Mouse (Mus musculus): ENCODE data around the gene Il6st. TPM values are rescaled to one million over a fixed set of nuclear protein-coding genes. Genes with fewer than 3 reads are reported as not detected.

Il6st gene
- polyA plus RNA-seq, 1 experiment from 2014 or later, result 37.4 TPM

GRCm38 (mm10) chr13:112541223-112541975, 77.5 kb downstream of the Il6st start:
- H3K36me3 ChIP-seq, result no peaks in the 10 kb centered on the region
- no peak overlapping the region for H3K9ac ChIP-seq
- H3K4me3 ChIP-seq (replicated peaks), result no peak overlapping the region
- no peak overlapping the region for H3K4me2 ChIP-seq
- no peaks in the 10 kb centered on the region for H3K9me3 ChIP-seq
- H3K4me1 ChIP-seq, result no peaks in the 10 kb centered on the region
- ATAC-seq (ENCODE audit: insufficient read depth, low FRiP score, low read depth), result no peak
- no peak overlapping the region for H3K27ac ChIP-seq
- WGBS, result 53% methylated on average over 10 of the region's 10 CpGs
- H3K27me3 ChIP-seq (replicated peaks), result no peaks in the 10 kb centered on the region

DNA sequence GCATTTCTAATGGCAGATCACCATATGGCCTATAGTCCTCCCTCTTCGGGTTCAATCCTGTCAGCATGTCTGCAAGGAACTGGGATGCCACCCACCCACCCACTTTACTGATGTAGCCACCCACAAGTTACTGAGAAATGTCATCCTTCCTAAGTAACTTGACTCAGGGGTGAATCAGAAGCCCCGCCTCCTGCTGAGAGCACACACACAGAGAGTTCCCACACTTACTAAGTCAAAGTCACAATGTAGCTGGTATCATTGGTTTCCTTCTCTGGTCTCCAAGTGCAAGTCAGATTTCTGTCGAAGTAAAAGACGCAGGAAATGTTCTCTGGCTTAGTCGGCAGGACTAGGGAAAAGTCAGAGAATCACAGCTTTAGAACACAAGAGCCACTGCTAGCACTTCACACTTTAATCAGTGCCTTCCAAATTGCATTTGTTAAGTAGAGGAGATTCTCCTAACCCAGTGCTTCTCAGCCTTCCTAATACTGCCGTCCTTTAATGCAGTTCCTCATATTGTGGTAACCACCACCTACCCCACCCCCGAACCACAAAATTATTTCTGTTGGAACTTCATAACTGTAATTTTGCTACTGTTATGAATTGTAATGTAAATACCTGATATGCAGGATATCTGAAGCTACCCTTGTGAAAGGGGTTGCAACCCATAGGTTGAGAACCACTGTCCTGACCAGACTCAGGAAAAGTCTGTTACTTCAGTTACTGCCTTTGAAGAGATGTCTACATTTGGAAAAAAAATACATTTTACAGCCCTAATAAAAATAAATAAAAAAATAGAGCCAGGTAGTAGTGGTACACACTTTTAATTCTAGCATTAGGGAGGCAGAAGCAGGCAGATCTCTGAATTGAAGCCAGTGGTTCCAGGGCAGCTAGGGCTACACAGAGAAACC, 88.0 kb downstream of the Il6st start:
- Histone ChIP-seq H3K4me1 (no peaks in the 10 kb centered on the region), H3K9ac (no peak overlapping the region), H3K27ac (no peak overlapping the region), H3K4me3 (replicated peaks) (no peak overlapping the region), H3K36me3 (no peaks in the 10 kb centered on the region), H3K4me2 (no peak overlapping the region), H3K9me3 (no peaks in the 10 kb centered on the region), H3K27me3 (replicated peaks) (no peaks in the 10 kb centered on the region)
- WGBS, result 70% methylated on average over 7 of the region's 7 CpGs
- ATAC-seq (ENCODE audit: insufficient read depth, low FRiP score, low read depth), result no peak

GRCm38 (mm10) chr13:112553304-112553703, 89.4 kb downstream of the Il6st start:
- H3K27me3 ChIP-seq (replicated peaks), result no peaks in the 10 kb centered on the region
- H3K9me3 ChIP-seq, result no peaks in the 10 kb centered on the region
- ATAC-seq (ENCODE audit: insufficient read depth, low FRiP score, low read depth), result no peak
- H3K36me3 ChIP-seq, result no peaks in the 10 kb centered on the region
- H3K9ac ChIP-seq, result no peak overlapping the region
- H3K4me2 ChIP-seq, result no peak overlapping the region
- H3K27ac ChIP-seq, result no peak overlapping the region
- 87% methylated on average over 5 of the region's 5 CpGs for WGBS
- no peaks in the 10 kb centered on the region for H3K4me1 ChIP-seq
- no peak overlapping the region for H3K4me3 ChIP-seq (replicated peaks)

DNA sequence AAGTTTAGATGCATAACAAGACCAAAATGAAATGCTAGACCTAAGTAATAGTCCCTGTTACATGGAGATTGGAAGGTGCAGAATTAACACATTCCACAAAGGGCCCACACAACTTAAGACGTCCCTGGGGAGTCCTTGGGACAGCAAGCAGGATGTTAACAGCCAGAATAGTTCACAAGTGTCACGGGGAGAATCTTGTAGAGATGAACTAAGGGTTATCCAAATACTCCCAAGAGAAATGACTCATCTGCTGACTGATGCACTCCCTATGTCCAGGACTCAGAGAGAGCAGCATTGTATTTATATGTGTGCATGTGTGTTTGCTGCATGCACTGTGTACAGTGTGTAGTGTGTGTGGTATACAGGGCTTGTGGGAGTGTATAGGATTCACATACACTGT, 92.6 kb downstream of the Il6st start:
- H3K27me3 ChIP-seq (replicated peaks), result no peaks in the 10 kb centered on the region
- no peaks in the 10 kb centered on the region for H3K9me3 ChIP-seq
- ATAC-seq (ENCODE audit: insufficient read depth, low FRiP score, low read depth), result no peak
- 54% methylated on average over 2 of the region's 2 CpGs for WGBS
- no peak overlapping the region for H3K9ac ChIP-seq
- no peaks in the 10 kb centered on the region for H3K36me3 ChIP-seq
- no peak overlapping the region for H3K4me2 ChIP-seq
- no peak overlapping the region for H3K4me3 ChIP-seq (replicated peaks)
- H3K4me1 ChIP-seq, result no peaks in the 10 kb centered on the region
- no peak overlapping the region for H3K27ac ChIP-seq

Other genes with a start within 250 kb of the Il6st start
- gene Ankrd55, start 175.6 kb upstream of the Il6st start, polyA plus RNA-seq (2015; fragmentation: Nextera tagmentation; extraction: Ambion mirVana), result 0.24 and 0.37 TPM in 2 replicates
- gene Il31ra, start 130.3 kb downstream of the Il6st start, polyA plus RNA-seq (2015; fragmentation: Nextera tagmentation; extraction: Ambion mirVana), result 0.06 TPM in 2 replicates
- gene Ddx4, start 188.4 kb downstream of the Il6st start, polyA plus RNA-seq (2015; fragmentation: Nextera tagmentation; extraction: Ambion mirVana), result 0.17 and 0.37 TPM in 2 replicates
- 13.5 and 13.9 TPM in 2 replicates for gene Slc38a9, start 196.7 kb downstream of the Il6st start, polyA plus RNA-seq (2015; fragmentation: Nextera tagmentation; extraction: Ambion mirVana)